Mouse (Mus musculus): ENCODE data around the gene Gas6.

The Gas6 gene

GRCm38 (mm10) chr8:13493858-13494631 is at the start of gene Gas6:
Gene Gas6, minus strand, starts transcription at chr8:13494490.
- peak; percentile 58 for DNase-seq

GRCm38 (mm10) chr8:13541526-13541925 is 47.2 kb upstream of the Gas6 start:
- DNase-seq = no peak

GRCm38 (mm10) chr8:13540122-13540521 is 45.8 kb upstream of the Gas6 start:
- no peak for DNase-seq

DNA sequence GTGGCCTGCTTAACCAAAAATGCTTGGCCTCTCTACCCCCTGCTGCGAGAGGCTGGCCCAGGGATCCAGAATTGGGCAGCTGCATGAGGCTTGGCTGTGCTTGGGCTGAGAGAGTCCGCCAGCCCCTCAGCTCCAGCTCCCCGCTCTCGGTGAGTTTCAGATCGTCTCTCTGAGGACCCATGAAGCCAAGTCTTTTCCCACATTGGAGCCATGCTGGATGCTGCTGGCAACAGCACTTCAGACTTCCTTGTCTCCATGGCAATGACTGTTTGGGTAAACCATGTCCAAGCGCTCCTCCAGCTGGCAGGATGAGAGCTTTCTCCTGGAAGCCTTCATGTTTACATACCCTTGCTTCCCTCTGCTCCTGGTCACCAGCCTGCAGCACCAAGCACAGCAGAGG is 44.5 kb upstream of the Gas6 start:
- DNase-seq = peak; percentile 76

- peak; percentile 65 for DNase-seq
These were observed 42.8 kb upstream of the Gas6 start for GRCm38 (mm10) chr8:13537102-13537501.

DNA sequence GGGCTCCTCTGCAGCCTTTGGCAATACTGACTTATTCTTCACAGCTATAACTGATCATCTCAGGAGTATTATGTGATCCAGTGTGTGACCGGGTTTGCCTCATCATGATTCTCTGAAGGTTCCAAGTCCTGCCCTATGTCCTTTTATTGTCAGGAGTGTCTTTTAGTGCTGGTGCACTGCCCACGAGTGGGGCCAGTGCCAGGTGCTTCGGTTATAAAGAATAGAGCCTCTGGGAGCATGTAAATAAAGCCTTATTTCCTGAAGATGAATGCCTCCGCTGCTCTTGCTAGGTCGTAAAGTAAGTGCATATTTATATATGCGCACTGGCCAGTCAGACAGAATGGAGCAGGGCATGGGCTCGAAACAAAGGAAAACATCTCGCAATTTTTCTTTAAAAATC is 38.8 kb upstream of the Gas6 start:
- no peak for DNase-seq

- DNase-seq = no peak
These were observed 37.4 kb upstream of the Gas6 start for GRCm38 (mm10) chr8:13531602-13532171.

- DNase-seq = peak; percentile 99
These were observed 36.7 kb upstream of the Gas6 start for GRCm38 (mm10) chr8:13530941-13531340.

- DNase-seq = no peak
These were observed 36.1 kb upstream of the Gas6 start for GRCm38 (mm10) chr8:13530401-13530800.

- DNase-seq = peak; percentile 92
These were observed 35.6 kb upstream of the Gas6 start for GRCm38 (mm10) chr8:13529891-13530316.

GRCm38 (mm10) chr8:13529011-13529840 is 34.9 kb upstream of the Gas6 start:
- peak; percentile 63 for DNase-seq

DNA sequence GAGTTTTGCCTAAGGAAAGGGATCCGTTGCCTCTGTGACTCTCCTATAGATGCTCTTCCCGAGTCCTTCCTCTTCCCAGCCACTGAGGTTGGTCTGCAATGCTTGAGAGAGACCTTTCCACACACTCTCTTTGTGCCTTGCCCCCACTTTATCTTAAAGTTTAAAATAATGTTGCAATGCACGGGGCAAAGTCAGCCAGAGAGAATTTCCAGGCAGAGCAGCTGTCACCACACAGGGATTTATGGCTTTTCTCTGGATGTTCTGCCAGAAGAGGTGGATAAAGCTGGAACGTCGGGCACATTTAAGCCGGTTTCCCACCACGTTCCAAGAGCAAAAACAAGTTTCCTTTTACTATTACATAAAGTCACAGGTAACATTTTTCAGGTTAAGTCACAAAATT is 27.1 kb upstream of the Gas6 start:
- DNase-seq = no peak

DNA sequence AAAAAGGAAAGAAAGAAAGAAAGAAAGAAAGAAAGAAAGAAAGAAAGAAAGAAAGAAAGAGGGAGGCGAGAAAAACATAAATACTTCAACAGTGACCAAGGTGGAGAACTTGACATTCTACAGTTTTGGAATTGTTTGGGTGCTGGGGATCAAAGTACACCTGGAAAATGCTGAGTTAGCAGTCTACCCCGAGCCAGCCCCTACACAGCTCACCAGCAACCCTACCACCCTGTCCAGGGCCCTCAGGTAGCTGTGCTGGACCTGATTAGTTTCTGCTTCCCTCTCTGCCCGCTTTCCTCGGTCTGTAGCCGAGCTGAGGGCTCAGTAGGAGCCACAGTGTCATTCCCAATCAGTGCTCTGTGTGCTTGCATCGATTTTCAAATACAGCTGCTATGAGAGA is 26.1 kb upstream of the Gas6 start:
- DNase-seq = peak; percentile 48

GRCm38 (mm10) chr8:13519503-13519902 is 25.2 kb upstream of the Gas6 start:
- DNase-seq = no peak

DNA sequence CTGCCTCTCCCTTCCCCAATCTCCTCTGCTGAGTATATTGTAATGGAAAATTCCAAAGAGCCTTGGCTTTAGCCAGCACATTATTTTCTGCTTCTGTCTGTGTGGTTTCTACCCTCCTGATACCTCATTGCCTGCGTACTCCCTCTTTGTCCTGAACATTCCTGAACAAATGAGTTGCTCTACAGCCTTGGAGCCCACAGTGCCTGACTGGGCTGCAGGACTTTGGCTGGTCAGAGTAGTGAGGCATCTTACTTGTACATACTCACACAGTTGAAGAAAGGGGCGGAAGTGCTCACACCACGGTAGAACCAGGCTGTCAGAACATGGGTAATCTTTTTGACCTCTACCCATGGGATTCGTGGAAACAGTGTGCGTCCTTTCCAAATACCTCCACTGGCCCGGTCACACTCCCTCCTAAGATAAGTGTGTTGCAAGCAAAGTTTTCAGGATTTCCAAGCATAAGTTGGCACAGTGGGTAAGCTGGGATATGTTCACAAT is 23.0 kb upstream of the Gas6 start:
- no peak for DNase-seq

- DNase-seq = no peak
These were observed 22.4 kb upstream of the Gas6 start for GRCm38 (mm10) chr8:13516728-13517127.

DNA sequence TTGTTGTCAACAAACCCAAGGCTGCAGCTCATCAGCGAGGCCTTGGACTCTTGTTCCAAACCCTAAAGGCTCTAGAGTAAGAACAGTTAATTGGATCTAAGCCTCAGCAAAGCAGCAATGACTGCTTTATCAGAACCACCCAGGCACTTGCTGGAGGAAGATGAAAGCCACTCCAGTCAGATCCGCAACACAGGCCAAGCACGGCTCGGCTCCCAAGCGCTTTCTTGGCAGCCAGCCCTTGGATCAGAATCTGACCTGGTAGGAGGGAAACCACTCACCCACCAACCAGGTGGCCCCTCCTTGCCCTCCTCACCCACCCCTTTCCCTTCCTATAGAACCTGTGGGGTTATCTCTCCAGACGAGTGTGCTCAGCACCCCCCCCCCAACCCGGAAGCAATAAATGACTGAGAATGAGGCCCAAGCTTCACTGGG is 21.7 kb upstream of the Gas6 start:
- peak; percentile 57 for DNase-seq

- no peak for DNase-seq
These were observed 19.5 kb upstream of the Gas6 start for GRCm38 (mm10) chr8:13513556-13514370.

DNA sequence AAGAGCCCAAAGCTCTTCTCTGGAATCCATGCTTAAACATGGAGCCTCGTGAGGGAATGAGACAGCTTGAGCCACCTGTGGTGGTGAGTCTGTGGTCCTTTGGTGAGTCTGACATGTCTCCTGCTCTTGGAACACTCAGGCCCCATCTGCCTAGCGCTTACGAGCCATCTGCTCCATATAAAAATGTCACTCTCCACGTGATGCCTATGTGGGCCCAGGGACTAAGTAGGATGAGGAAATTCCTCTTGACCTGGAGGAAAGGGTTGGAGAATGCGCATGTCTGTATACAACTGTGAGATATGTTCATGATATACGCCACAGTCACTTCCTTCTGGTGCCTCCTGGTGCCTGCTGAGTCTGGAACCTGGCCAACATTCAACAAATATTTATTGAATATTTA is 18.4 kb upstream of the Gas6 start:
- no peak for DNase-seq

DNA sequence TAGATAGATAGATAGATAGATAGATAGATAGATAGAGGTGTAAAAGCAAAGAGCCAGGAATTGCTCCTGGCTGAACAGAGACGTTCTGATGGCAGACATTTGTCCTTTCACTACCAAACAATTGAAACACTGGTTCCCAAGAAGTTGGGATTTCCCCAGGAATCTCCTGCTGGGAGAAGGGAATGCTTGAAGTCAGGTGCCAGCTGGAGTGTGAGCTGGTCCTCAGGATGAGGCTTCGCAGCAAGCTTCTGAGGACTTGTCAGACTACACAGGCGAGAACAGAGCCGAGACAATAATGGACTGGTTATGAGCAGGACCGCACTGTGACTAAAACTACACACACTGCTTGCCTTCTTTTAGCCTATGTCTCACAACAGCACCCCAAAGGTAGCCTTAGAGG is 17.7 kb upstream of the Gas6 start:
- no peak for DNase-seq

DNA sequence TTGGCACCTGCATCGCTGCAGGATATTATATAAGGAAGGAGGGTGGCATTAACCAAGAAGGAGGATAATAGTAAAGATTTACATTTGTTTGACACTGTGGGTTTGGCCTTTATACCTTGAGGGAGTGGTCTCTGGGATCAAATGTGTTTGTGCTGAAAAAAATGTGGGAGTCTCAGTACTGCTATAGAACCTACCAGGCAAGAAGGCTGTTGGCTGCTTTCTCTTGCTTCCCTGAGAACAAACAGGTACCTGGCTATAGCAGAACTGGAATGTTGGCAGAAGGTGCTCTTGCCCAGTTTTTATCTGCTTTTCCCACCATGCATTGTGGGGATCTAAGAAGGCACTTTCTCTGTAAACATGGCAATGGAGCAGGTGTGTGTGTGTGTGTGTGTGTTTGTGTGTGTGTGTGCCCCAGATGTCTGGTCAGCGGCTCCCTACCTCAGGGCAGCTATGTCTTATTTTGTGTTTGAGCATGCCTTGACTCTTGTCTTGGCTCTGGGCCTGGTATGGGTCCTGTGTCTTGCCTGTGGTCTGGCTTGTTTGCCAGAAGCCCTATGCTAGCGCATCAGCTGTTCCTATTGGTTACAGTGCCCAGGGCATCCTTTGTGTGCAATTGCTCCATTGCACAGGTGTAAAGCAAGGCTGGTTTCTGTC is 13.1 kb upstream of the Gas6 start:
- DNase-seq = no peak

DNA sequence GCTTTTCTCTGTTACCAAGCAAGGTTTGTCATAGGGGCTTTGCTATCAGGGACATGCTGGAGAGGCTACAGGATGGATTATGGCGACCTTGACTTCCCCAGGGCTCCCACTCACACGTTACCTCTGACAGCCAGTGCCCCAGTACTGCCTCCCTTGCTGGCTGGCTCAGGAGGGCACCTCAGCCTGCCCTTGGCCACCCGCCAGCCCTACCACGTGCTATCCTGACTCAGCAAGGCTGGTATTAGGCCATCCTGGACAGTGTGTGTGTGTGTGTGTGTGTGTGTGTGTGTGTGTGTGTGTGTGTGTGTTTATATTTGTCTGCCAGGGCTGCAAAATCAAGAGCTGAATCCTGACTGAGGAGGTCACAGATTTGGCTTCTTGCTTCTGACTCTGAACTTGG is 12.6 kb upstream of the Gas6 start:
- DNase-seq = peak; percentile 97
